Mouse (Mus musculus) embryo, embryonic 10.5 days (tissue): ENCODE measurements around the gene Snrpg.

Source experiments
- DNase-seq: peaks from one replicate; pipeline ENCODE4 v3.0.0-alpha.2; 2015; ENCODE audit warnings: low spot score

Snrpg gene

GRCm38 (mm10) chr6:86400972-86401371 is 29.9 kb downstream of the Snrpg start:
- DNase-seq = peak; percentile 89

- peak; percentile 32 for DNase-seq
Observed at GRCm38 (mm10) chr6:86402681-86403607, 31.8 kb downstream of the Snrpg start.

GRCm38 (mm10) chr6:86403728-86404099 is 32.6 kb downstream of the Snrpg start:
- DNase-seq = peak; percentile 95

- peak; percentile 99 for DNase-seq
Observed at GRCm38 (mm10) chr6:86404100-86404861, 33.2 kb downstream of the Snrpg start, which contains the start of gene Tia1. Gene Tia1 (plus strand): TSS chr6:86404219.

- DNase-seq = peak; percentile 62
Observed at GRCm38 (mm10) chr6:86404996-86405395, 33.9 kb downstream of the Snrpg start.

- DNase-seq = no peak
Observed at GRCm38 (mm10) chr6:86406306-86406705, 35.2 kb downstream of the Snrpg start.

GRCm38 (mm10) chr6:86418711-86419110 is 47.6 kb downstream of the Snrpg start:
- DNase-seq = no peak

GRCm38 (mm10) chr6:86419239-86419638 is 48.1 kb downstream of the Snrpg start:
- no peak for DNase-seq

GRCm38 (mm10) chr6:86420491-86420890 is 49.4 kb downstream of the Snrpg start:
- DNase-seq = peak; percentile 54

- DNase-seq = no peak
Observed at GRCm38 (mm10) chr6:86426358-86426757, 55.3 kb downstream of the Snrpg start, which contains the start of gene Gm44790. Gene Gm44790 (plus strand): TSS chr6:86426658.
